Mouse (Mus musculus) cerebellum, adult 8-10 months (tissue): ENCODE measurements around the gene Tceal9.
"Not testable (repeated sequence)": the region's sequence is repeated elsewhere in the genome, so short reads cannot be mapped to it uniquely, and the experiment has no call there.

Experiments
- DNase-seq: peaks from one replicate; pipeline ENCODE4 v3.0.0; 2022

The Tceal9 gene

DNA sequence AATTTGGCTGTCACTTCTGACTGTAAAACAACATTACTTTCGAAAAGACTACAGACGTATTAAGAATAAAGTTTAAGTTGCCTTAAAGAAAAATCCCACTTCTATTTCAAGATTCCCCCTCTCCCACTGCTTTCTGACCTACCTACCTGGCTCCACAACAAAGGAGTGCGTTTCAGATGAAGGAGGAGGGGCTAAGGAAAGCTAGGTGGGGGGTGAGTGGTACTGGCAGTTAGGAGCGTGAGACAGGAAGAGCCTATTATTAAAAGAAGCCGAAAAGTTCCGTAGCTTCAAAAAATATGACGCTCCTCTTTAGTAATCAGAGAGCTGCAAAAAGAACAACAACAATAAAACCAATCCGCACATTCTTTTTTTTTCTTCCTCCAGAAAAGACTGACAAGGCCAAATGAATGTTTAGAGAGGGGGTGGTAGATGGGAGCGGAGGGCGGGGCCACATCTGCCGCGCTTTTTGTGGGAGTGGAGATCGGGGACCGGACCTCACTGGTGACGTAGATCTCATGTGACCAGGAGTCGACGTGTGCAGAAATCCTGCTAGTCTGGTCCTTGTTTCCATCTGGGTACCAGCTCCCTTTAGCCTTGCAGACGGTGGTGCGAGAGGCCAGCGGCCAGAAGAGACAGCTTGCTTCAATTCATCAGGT is at the start of gene Tceal9:
TSS of gene Tceal9 (plus strand) at position 506 of the 656 bp plus-strand sequence.
- peak; percentile 64 for DNase-seq

DNA sequence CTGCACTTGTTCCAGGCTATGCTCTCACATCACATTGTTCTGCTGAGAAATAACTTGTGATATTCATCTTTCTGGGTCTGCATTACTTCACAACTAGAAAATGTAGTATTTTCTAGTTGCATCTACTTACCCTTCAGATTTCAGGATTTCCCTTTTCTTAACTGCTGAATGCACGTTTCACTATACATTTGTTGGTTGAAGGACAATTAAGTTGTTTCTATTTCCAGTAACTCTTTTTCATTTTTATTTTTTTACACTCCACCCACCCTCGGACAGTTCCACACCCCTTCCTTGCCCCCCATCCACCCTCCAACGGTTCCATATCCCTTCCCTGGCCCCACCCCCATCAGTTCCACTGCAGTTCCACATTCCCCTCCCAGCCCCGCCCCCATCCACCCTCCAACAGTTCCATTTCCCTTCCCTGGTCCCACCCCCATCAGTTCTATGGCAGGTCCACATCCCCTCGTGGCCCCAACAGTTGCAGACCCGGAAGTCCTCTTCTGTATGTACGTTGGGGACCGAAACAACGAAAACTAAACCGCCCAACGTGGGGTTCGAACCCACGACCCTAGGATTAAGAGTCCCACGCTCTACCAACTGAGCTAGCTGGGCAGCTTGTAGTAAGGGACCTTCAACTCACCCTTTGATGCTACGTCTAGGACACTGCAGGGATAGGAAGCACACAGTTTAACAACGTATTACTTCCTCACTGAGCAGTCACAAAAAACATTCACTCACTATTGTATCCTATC is 49.5 kb upstream of the Tceal9 start:
- DNase-seq, result no peak

DNA sequence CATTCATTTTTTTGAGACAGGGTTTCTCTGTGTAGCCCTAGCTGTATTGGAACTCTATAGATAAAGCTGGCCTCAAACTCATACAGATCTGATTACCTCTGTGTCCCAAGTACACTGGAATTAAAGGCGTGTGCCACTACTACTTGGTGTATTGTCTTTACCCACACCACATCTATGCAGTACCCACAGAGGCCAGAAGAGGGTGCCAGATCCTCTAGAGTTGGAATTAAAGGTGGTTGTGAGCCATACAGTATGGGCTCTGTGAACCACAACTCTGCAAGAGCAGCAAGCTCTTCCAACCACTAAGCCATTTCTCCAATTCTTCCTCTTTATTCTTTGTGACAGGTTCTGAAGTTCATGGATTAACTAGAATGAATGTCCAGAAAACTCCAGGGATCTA is 48.0 kb upstream of the Tceal9 start:
- DNase-seq, result peak; percentile 18

DNA sequence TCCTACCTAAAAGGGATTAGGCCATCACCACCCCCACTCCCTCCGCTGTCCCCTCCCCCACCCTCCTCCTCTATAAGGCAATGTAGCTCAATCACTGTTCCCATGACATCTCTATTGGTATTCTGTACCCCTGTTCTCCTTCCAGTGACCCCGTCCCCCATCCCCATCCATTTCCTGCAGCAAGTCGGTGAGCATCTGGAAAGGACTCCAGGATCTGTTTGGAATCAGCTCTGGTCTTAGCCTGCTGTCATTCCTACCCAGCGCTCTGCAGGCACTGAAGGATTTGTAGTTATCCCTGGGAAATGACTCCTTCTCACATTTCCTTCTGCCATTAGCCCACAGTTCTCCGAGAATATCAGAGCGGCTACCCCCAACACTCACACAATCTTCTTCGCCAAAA is 41.6 kb upstream of the Tceal9 start:
- DNase-seq, result no peak

DNA sequence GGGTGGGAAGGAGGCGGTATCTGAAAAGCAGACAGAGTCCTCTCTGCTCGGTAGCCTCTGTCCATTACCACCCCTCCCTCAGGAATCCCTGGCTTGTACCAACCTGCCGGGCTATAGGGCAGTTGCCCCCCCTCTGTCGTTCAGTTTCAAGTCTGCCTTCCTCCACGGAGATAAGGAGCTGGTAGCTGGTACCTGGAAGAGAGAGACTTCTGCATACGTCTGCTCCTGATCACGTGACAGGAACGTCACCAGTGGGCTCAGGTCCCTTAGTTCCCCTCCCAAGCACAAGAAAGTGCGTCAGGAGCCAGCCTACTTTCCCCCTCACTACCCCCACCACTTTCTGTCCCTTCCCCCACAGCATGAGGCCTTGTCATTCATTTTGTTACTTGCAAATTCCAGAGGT is 41.2 kb upstream of the Tceal9 start, which contains the start of gene Tceal5:
TSS of gene Tceal5 (minus strand) at position 213 of the 403 bp plus-strand sequence.
- DNase-seq, result peak; percentile 60

DNA sequence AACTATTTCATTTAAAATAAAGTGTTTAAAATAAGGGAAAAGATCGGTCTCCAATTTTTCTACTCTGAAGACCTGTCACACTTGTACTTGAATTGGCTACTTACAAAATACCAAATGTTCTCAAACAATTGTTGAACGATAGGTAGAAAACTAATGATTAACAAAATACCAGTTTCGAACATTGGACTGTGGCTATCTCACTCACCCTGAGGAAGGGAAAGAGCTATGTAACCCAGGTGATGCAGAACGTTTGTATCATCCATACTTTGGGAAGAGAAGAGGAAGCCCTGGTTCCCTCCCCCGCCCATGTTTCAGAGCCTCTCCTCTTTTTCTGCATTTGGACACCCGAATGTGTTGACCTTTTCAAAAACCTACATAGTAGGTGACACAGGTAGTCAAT is 40.5 kb upstream of the Tceal9 start:
- DNase-seq, result no peak

DNA sequence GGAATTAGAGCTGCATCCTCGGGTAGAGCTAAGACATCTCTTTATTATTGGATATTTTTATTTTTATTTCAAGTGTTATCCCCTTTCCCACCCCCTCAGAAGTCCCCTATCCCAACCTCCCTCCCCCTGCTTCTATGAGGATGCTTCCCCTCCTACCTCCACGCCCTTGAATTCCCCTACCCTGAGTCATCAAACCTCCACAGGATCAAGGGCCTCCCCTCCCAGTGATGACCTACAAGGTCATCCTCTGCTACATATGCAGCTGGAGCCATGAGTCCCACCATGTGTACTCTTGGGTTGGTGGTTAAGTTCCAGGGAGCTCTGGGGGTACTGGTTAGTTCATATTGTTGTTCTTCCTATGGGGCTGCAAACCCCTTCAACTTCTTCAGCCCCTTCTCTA is 31.5 kb upstream of the Tceal9 start:
- no peak for DNase-seq

DNA sequence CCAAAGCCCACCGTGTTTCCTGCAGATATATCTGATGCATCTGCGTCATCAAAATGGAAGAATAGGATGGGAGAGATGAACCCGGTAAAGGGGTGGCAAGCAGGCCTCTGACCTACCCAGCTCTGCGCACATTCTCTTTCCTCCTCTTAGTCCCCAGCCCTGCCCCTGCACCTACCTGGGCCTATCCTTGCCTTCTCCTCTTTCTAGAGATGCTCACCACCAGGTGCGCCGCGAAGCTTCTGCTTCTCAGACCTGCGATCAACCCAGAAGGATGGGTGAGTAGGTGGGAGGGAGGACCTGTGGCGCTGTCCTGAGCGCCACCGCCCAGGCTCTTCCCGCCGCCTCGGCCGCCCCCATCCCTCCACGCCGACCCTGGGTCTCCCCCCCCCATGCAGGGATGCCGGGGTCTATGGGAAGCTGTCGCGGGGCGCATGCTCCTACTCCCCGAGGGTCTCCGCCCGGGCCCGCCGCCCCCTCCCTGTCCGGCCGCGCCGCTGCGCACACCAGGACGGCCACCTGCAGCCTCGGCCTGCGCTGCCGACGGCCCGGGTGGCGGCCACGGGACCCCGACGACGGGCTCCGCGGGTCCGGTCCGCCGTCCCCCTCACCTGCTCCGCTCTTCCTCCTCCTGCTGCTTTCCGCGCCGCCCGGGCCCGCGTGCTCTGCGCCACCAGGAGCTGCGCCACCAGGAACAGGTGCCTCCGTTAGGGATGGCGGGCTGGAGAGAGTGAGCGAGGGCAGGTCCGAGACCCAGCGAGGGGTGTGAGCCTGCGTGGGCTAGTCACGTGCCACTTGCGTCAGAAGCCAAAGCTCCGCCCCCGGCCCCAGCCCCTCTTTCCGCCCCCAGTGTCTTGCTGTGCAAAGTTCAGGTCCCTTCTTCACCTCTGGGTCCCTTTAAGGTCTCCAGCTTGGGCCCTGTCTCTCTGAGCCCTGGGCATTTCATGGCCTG is 29.9 kb upstream of the Tceal9 start, which contains the start of the genes Tceal7 and Bex1:
TSS of gene Tceal7 (plus strand) at position 51 of the 949 bp plus-strand sequence.
TSS of gene Bex1 (minus strand) at position 785 of the 949 bp plus-strand sequence.
- DNase-seq, result not testable (repeated sequence)

DNA sequence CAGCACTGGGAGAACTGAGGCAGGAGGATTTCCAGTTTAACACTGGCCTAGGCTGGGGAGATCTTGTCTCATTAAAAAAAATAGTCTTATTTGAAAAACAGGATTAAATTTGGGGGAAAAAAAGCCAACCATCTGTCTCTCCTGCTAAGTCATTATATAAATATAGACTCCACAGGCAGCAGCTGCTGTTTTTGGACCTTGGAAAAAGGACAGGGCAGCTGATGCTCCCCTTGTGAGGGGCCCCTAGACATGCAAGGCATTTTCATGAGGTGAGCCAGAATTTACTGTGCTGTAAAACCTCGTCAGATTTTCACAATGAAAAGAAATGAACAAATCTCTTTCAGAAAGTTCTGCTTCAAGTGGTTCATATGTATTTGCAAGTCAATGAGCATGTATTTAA is 28.6 kb upstream of the Tceal9 start:
- no peak for DNase-seq

DNA sequence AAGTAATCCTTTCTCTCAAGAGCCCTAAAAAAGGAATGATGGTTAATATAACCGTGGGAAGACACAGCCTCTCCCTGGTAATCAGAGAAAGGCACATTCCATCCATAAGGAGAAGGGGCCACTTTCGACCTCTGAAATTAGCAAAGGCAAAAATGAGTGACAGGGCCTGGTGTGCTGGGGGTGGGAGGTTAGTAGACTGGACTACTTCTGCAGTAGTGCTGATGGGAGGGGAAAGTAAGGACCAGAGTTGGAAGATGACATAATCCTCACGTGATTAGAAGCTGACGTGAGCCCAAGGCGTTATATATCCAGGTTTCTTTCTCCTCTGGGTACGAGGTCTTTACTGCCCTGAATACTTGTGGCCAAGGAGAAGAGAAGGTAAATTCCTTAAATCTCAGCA is 21.2 kb upstream of the Tceal9 start:
- no peak for DNase-seq

DNA sequence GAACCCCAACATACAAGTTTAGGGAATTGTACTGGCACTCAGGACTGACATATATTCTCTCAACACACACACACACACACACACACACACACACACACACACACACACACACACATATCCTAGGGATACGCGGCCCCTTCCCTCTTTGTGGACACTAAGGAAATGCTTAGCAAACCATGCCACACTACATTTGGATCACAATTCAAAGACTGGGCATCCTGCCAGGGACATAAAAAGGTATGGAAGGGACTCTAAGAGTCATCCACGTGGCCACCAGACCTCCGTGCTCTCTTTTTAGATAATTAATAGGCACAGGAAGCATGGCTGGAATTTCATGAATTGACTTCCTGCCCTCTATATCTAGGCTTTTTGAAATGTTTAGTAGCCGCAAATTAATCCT is 17.1 kb upstream of the Tceal9 start:
- no peak for DNase-seq

DNA sequence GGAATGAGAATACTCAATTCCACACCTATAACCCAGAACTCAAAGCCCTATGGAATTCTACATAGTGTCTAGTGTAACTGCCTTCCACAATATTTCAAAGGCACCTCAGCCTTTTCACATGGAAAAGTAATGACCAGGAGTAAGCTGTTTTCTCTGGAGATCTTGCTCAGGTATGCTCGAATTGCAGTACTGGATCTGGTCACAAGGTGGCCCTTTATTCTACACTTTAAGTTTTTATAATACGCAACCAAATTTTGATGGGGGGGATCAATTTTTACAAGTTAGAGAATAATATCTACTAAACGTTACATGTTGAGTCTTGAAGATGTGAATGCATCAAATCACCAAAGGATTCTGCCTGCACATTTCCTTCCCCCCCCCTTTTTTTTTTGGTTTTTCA is 6.8 kb upstream of the Tceal9 start:
- DNase-seq, result peak; percentile 55

DNA sequence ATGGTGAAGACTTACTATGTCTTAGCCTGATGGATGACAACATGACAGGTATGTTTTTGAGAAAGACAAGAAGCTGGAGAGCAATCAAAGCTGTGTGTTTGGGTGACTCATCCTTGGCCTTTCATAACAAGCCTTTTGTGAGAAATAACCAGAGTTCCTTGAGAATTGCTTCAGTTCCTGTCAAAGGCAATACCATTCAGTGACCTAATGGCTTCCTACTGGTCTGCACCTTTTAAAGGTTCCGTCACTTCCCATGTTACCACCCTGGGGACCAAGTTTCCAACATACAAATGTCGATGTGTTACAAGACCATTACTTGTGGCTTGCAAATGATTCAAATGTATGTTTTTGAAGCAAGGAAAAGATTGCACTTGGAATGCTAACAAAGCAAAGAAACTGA is 1.7 kb upstream of the Tceal9 start:
- DNase-seq, result no peak

DNA sequence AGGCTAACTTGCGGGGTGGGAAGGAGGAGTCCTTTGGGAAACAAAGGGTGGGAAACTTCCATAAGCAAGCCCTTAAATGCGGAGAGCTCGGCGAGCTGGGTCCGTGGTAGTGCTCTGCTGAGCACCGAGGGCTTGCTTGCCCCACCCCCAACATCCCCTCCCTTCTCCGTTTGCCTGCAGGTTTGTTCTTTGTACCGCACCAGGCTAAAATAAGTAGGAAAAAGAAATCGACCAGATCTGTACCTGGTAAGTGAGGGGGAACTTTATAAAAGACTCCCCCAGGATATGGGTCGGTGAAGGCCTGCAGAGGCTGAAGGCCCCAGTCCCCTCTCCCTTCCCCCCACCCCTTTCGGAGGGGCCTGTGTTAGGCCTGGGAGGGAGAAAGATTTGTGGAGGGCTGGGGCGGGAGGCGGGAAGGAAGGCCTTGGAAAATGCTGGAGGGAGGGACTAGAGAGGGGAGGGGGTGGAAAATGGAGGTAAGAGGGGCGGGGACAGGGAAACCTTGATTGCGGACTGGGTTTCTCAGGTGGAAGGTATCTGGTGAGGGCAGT is 717 bp downstream of the Tceal9 start:
- peak; percentile 11 for DNase-seq

DNA sequence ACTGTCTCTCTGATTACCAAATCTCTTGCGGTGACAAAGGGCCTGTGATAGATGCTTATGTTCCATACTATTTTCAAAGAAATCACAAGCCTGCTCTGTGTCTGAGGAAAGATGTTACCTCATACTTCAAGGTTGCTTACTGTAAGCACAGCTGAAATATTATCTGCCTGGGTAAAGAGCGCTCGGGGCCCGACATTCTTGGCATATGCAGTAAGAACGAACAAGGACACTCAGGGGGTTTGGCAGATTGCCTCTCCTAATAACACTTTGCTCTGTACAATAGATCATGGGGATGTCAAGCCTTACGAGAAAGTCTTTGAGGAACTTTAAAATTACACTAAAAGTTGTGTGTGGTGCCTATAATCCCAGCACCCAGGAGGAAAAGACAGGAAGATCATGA is 3.9 kb downstream of the Tceal9 start:
- DNase-seq, result no peak

DNA sequence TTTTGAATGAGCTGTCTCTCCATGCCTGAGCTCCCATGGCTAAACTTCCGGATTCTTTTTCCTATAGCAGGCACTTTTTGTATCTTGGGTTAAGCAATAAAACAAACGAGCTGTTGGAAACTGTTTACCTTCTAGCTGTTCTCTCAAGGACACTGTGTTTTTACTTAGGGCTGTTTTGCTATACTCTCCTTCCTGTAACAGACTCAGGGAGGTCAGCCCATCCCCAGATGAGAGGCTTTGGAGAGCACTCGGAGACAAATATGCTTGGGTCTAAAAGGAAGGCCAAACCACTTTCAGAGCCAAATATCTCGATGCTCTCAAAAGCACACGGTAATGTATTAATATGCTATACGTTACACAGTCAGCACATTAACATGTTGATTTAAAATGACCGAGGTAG is 4.8 kb downstream of the Tceal9 start:
- no peak for DNase-seq

DNA sequence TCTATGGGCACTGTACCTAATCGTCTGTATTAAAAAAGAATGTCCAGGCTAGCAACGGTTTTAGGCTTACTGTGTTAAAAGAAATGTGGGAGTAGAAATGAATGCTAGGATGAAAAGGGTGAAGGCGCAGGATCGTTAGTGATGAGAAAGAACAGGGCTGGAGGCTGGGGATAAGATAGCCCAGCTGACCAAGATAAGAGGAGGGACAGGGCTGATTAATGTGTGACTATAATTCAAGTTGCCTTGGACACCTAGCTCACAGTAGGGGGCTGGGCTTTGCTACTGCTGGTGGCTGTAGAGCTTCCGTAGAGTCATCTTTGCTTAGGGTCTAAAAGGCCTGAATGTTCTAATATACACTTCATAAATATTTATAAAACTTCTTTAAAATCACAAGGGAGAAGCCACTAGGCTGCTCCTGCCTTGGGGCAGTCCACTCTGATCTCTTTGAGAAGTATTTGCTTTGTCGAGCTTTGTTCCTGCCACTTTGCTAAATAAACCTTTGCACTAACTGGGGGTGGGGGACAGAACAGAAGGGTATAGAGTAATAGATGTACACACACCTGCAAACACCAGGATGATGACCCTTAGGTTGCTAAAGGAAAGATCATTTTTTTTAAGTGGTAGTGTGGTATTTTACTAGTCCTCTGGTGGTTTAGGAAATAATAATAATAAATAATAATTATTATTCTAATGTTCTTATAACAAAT is 7.3 kb downstream of the Tceal9 start:
- DNase-seq, result no peak

DNA sequence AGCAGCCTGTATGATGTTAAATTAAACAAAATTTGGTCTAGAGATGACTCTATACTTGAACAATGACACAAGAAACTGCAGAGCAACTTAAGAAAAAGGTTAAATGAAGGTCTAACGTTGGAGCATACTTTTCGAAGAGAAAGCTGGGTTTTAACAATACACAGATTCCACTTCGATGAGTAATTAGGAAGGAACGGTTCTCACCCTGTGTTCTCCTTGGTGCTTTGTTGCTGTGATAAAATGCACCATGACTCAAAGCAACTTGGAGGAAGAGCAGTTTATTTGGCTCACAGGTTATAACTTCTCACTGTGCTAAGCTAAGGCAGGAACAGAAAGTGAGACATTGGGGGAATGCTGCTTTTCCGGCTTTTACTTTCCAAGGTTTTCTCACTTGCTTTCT is 22.8 kb downstream of the Tceal9 start:
- no peak for DNase-seq

DNA sequence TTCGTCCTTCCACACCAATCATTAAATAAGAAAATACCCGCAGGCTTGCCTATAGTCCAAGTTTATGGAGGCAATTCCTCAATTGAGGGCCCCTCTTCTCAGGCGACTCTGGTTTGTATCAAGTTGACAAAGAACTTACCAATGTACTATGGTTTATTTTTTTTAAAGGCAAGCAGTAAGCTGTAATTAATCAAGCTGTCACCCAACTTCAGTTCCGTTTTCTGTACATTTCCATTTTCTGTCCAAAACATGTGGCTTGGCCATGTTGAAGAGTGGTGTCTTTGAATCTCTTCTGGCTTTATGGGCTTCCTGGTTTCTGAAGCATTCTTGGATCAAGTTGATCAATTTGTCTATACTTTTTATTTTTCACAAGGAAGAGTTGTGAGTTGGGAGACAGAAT is 23.3 kb downstream of the Tceal9 start:
- DNase-seq, result no peak

DNA sequence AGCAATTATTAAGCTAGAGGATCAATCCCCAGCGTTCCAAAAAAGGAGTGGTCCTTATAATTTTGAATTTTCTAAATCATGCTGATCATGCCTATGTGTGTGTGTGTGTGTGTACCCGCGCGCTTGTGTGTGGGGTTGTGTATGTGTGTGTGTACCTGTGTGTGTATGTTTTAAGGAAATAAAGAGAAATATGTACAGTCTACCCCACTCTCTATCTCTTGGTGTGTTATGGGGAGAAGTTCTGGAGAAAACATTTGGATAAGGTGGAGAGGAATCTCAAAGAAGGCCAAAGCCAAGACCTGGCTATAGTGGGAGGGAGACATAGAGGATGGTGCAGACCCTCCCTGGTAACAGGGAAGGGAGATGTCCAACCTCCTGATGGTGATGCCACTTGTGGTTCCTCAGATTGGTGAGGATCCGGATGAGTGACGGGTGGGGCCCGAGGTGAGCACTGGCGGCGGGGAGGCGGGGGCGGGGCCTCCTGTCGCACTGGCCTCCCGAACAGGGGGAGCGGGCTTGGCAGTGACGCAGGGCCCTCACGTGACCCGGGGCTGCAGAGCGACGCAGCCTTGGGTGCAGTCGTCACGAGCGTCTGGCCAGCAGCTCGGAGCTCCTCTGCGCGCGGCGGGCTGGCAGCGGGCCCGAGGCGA is 25.0 kb downstream of the Tceal9 start, which contains the start of gene Bex3:
TSS of gene Bex3 (plus strand) at position 511 of the 650 bp plus-strand sequence.
- peak; percentile 68 for DNase-seq

DNA sequence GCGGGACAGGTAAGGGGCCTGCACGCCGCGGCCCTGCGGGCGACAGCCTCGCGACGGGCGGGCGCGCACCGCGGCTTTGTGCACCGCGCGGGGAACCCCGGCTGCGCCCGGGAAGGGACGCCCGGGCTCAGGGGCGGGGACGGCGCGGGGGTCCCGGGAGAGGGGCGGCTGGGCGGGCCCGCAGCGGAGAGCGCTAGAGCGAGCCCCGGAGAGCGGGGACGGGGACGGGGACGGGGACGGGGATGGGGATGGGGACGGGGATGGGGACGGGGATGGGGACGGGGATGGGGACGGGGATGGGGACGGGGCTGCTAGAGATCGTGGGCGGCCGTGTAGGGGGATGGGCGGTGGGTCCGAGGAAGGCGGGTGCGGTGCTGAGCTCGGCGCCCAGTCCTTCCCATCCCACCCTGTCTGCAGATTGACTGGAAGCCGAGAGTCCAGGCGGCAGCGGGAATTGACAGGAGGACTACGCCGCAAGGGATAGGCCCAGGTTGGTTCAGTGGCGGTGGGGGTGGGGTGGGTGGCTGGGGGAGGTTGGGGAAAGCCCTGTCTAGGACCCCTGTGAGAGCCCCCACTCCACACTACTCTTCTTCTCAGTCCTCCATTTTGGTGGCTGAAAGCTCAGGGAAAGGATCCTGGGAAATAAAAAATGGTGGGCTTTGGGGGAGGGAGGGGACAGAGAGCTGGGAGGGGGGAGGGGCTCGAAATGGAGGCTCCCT is 25.7 kb downstream of the Tceal9 start:
- peak; percentile 29 for DNase-seq
